Mouse (Mus musculus) left cerebral cortex, adult 18-20 months (tissue): Measurements from ENCODE around the gene Zfp953. TPM values are rescaled to one million over a fixed set of nuclear protein-coding genes. Genes with fewer than 3 reads are reported as not detected.
A peak's percentile ranks its signal among the peaks of the same experiment; 100 is the strongest.
"Not testable (repeated sequence)": the region's sequence is repeated elsewhere in the genome, so short reads cannot be mapped to it uniquely, and the experiment has no call there.

Experiments used
- DNase-seq, 2 experiments: peaks; one replicate each; pipeline ENCODE4 v3.0.0; 2021 to 2022; ENCODE audit warnings: low spot score in 2 of 2, mixed read lengths in 1 of 2
- long read RNA-seq, 2 experiments: library from polyadenylated mRNA; stranded (forward); transcript quantifications; one replicate each; pipeline ENCODE4 v2.0.0; 2021
- total RNA-seq, 2 experiments: library from RNA; stranded (reverse); gene quantifications; 2 replicates each; pipeline ENCODE4 v1.2.3; 2021

The Zfp953 gene
- under 1 TPM; 0.77 to 0.91 TPM for total RNA-seq
- long read RNA-seq, experiment 1 = 0 reads
- long read RNA-seq, experiment 2 = 0 reads

- DNase-seq = peak; percentile 90 to 95
Measured at GRCm38 (mm10) chr13:67360131-67360744, at the start of gene Zfp953, which contains the start of gene Gm28044. Zfp953 (minus strand) TSS chr13:67360605. Gm28044 (minus strand) TSS chr13:67360536.

GRCm38 (mm10) chr13:67399183-67399903, 38.9 kb upstream of the Zfp953 start, which contains the start of gene Zfp429:
Zfp429 (minus strand) TSS chr13:67399819.
- DNase-seq = peak; percentile 67 to 71

- DNase-seq = not testable (repeated sequence)
Measured at GRCm38 (mm10) chr13:67376255-67376654, 15.8 kb upstream of the Zfp953 start.

DNA sequence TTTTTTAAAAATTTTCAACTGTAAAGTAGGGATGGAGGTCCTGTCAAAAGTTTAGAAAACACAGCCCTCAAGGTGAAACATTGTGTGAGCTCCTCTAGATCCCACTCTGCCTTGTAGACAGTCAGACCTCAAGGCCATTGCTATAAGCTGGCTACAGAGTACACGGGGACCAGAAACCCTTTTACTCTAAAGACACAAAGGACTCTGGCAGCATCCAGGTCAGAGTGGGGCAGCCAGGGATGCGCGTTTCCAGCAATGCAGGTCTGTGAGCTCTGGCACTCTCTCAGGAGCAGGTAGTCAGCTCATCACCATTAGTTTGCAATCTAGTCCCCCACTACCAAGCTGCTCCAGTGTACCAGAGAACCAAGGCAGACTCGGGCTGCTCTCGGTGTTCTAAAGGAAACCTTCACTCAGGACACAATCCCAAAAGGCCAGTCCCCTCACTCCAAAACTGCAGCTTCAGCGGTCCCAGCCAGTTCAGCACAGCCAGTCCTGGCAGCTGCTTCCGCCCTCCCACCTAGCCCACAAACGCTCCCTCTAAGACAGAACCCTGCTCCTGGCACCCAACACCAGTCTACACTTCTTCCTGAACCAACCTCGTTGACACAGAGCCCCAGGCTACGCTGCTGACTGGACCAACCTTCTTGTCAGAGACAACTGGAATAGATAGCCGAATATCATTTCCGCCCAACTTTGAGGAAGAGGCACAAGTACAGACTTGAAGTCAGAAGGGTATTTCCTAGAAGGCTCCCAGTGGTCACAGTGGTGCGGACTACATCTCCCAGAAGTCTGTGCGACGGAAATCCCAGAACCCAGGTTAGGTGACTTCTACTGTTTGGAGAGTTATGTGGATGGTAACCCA, 14.9 kb upstream of the Zfp953 start, which contains the start of the genes Gm28041 and Zfp456:
TSS of gene Gm28041 (minus strand) at position 684 of the 862 bp plus-strand sequence.
TSS of gene Zfp456 (minus strand) at position 761 of the 862 bp plus-strand sequence.
- peak; percentile 63 to 66 for DNase-seq

DNA sequence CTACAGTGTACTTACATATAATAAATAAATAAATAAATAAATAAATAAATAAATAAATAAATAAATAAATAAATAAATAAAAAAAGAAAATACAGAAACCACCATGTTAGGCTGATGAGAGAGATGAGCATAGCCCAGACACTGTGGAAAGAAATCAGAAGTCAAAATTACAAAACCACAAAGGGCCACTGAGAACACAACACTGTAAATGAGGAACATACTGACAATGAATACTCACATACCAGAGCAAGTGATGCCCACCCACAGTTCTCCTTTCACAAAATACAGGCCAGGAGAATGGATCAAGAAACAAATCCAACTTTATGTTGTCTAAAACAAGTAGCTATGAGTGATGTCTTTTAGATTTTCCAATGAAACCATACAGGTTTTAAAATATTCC, 8.6 kb downstream of the Zfp953 start:
- DNase-seq = no peak

GRCm38 (mm10) chr13:67343422-67343821, 17.0 kb downstream of the Zfp953 start:
- no peak for DNase-seq

- no peak for DNase-seq
Measured at GRCm38 (mm10) chr13:67332877-67333276, 27.5 kb downstream of the Zfp953 start.

DNA sequence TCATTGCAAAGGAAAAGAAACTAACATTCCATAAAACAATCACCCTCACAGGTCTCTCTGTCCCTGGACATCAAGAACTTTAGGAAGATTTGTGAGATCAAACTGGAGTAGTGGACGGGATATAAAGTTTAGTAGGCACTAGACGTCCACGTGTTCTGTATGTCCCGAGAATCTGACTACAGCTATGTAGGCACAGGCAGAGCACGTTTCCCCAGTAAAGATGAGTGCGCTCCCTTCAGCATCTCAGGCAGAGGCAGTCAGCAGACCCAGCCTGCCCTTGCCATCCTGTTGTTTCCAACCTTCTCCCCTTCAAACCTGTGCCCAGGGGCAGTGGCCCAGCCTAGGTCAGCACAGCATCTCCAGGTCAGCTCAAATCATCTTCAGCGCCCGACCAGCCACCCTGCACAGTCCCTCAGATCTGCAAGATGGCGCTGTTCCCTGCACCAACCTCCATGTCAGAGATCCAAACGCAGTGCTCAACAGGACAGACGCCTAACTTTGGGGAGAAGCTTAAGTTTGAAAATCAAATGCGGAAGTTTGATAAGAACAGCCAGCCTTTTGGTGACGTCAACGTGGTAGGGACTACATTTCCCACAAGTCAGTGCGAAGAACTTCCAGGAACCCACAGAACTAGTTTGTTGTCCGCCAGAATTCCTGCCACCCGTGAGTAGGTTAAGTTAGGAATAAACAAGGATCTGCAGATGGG, 28.2 kb downstream of the Zfp953 start, which contains the start of gene Zfp595:
TSS of gene Zfp595 (minus strand) at position 552 of the 706 bp plus-strand sequence.
- DNase-seq = peak; percentile 78 to 85

- peak in 1 of 2 experiments; percentile 2 for DNase-seq
Measured at GRCm38 (mm10) chr13:67306718-67307117, 53.7 kb downstream of the Zfp953 start.

DNA sequence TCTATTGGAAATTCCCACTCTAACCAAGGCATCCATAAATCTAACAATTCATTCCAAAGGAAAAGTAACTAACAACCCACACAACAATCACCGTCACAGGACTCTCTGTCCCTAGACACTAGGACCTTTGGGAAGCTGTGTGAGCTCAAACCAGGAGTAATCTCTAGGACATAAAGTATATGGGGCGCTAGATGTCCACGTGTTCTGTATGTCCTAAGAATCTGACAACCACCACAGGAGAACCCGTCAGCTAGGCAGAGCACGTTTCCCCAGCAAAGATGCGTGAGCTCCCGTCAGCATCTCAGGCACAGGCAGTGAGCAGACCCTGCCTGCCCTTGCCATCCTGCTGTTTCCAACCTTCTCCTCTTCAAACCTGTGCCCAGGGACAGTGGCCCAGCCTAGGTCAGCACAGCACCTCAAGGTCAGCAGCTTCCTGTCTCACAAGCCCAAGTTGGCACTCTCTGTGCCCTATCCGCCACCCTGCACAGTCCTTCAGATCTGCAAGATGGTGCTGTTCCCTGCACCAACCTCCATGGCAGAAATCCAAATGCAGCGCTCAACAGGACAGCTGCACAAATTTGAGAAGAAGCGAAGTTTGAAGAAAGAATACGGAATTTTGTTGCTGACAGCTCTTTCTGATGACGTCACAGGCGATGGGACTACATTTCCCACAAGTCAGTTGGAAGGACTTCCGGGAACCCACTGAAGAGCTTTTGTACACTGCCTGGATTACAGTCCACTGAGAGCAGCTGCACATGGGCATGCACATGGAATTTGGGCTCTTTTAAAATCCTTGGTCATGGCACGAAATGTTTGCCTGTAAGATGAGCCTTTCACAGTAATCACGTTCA, 54.4 kb downstream of the Zfp953 start, which contains the start of gene Zfp457:
TSS of gene Zfp457 (minus strand) at position 664 of the 851 bp plus-strand sequence.
- peak; percentile 92 for DNase-seq

Other genes with a start within 250 kb of the Zfp953 start
- gene Rslcan18, start 244.3 kb downstream of the Zfp953 start, total RNA-seq = under 1 TPM; 0.21 to 0.30 TPM
- 10 to 100 TPM in 1 of 2 experiments, 1 to 10 TPM in 1; 9.5 to 10.1 TPM for gene Zfp759, start 238.9 kb downstream of the Zfp953 start, total RNA-seq
- 1 to 10 TPM; 4.3 to 5.5 TPM for gene Rsl1, start 187.4 kb downstream of the Zfp953 start, total RNA-seq
- gene Zfp455, start 166.1 kb downstream of the Zfp953 start, total RNA-seq = 1 to 10 TPM; 3.1 to 4.5 TPM
- gene Zfp458, start 82.1 kb downstream of the Zfp953 start, total RNA-seq = 10 to 100 TPM; 18.7 to 20.4 TPM
- 1 to 10 TPM; 5.1 to 7.2 TPM for gene Zfp457, start 54.1 kb downstream of the Zfp953 start, total RNA-seq
- 1 to 10 TPM; 3.1 TPM for gene Zfp595, start 28.0 kb downstream of the Zfp953 start, total RNA-seq
- 1 to 10 TPM in 1 of 2 experiments, not detected in 1; 3.6 TPM for gene Gm28044, start 69 bp downstream of the Zfp953 start, total RNA-seq
- gene Gm28041, start 15.1 kb upstream of the Zfp953 start, total RNA-seq = not detected
- gene Zfp456, start 15.2 kb upstream of the Zfp953 start, total RNA-seq = 1 to 10 TPM; 1.4 to 2.0 TPM
- gene Zfp429, start 39.2 kb upstream of the Zfp953 start, total RNA-seq = 1 to 10 TPM; 2.6 to 3.5 TPM
- gene Zfp459, start 60.8 kb upstream of the Zfp953 start, total RNA-seq = 1 to 10 TPM; 3.9 to 5.0 TPM
- 10 to 100 TPM; 12.1 to 12.8 TPM for gene Zfp874a, start 91.0 kb upstream of the Zfp953 start, total RNA-seq
- gene Zfp874b, start 123.7 kb upstream of the Zfp953 start, total RNA-seq = 10 to 100 TPM; 14.9 to 23.6 TPM
- gene Zfp58, start 139.9 kb upstream of the Zfp953 start, total RNA-seq = 1 to 10 TPM; 9.7 to 9.9 TPM
- gene Gm26965, start 165.5 kb upstream of the Zfp953 start, total RNA-seq = 1 to 10 TPM in 1 of 2 experiments, not detected in 1; 1.6 TPM
- gene Zfp87, start 165.6 kb upstream of the Zfp953 start, total RNA-seq = 10 to 100 TPM; 21.3 to 21.4 TPM
- gene Zfp748, start 193.2 kb upstream of the Zfp953 start, total RNA-seq = 10 to 100 TPM; 10.2 to 10.3 TPM
- 1 to 10 TPM; 7.5 to 8.5 TPM for gene Zfp729b, start 249.1 kb upstream of the Zfp953 start, total RNA-seq